Mouse (Mus musculus): ENCODE measurements at regions not wholly inside any gene's neighbourhood (a gene's known extent, or its start where the extent isn't known, plus 50 kb on each side); places are given as distances from the start of the nearest gene placed in this dataset.

DNA sequence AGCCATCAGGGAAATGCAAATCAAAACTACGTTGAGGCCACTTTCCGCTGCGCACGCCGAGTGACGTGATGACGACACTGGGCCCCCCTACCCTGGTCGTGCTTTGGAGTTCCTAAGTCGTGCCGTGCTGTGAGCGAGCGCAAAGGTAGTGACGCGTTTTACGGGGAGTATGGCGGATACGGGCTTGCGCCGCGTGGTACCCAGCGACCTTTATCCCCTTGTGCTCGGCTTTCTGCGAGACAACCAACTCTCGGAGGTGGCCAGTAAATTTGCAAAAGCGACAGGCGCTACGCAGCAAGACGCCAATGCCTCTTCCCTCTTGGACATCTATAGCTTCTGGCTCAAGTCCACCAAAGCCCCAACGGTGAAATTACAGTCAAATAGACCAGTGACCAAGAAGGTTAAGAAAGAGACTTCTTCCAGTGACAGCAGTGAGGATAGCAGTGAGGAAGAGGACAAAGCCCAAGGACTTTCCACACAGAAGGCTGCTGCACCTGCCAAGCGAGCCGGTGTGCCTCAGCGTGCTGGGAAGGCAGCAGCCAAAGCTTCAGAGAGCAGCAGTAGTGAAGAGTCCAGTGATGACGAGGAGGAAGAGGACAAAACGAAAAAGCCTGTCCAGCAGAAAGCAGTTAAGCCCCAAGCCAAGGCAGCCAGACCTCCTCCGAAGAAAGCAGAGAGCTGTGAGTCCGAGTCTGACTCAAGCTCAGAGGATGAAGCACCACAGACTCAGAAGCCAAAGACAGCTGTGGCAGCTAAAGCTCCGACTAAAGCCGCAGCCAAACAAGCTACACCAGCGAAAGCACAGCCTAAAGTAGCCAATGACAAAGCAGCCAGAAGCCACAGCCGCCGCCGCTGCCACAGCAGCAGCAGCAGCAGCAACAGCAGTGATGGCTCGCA is 123.3 kb upstream of the Agtr2 start:
- ATAC-seq, result no peak
- Histone ChIP-seq H3K4me2 (replicated peaks; ENCODE audit: low read depth) (peak overlapping the region; percentile 66), H3K9me3 (ENCODE audit: control insufficient read depth) (no peaks in the 10 kb centered on the region), H3K4me3 (ENCODE audit: low read depth, low read length) (peak overlapping the region; percentile 32), H3K27ac (ENCODE audit: low read depth, low read length) (no peak overlapping the region), H3K36me3 (ENCODE audit: control insufficient read depth, insufficient read depth) (no peaks in the 10 kb centered on the region), H3K27me3 (replicated peaks; ENCODE audit: control insufficient read depth, insufficient read depth, low read length) (no peaks in the 10 kb centered on the region), H3K9ac (ENCODE audit: low read depth, low read length) (no peak overlapping the region; the same call in 1 of the 2 replicates), H3K4me1 (replicated peaks; ENCODE audit: control insufficient read depth, insufficient read depth, low read length) (no peaks in the 10 kb centered on the region)
- no peak for TF ChIP-seq CTCF (IDR thresholded peaks at IDR 0.05; ENCODE audit: low read depth)
- 20% methylated on average over 43 of the region's 43 CpGs for WGBS

DNA sequence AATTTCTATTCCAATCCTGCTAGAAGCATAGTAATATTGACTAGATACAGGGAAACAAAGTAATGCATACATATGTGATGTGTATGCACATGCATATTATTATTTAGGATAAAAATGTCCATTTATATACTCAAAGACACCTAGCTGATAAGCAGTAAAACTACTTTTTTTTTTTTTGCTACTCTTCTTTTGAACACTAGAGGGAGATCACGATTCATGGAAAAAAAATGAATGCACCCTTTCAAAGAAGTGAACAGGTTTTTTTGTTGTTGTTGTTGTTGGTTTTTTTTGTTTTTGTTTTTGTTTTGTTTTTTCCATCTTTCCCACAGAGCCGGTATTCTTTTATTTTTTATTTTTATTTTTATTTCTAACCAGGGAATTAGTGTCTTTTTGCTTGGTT is 99.1 kb upstream of the Agtr2 start:
- TF ChIP-seq CTCF (IDR thresholded peaks at IDR 0.05; ENCODE audit: low read depth), result peak; percentile 57
- 4% methylated on average over 2 of the region's 2 CpGs for WGBS
- no peak overlapping the region for H3K4me2 ChIP-seq (replicated peaks; ENCODE audit: low read depth)
- no peaks in the 10 kb centered on the region for H3K4me1 ChIP-seq (replicated peaks; ENCODE audit: control insufficient read depth, insufficient read depth, low read length)
- H3K9ac ChIP-seq (ENCODE audit: low read depth, low read length), result no peak overlapping the region
- H3K27me3 ChIP-seq (replicated peaks; ENCODE audit: control insufficient read depth, insufficient read depth, low read length), result no peaks in the 10 kb centered on the region
- no peak overlapping the region for H3K27ac ChIP-seq (ENCODE audit: low read depth, low read length)
- no peaks in the 10 kb centered on the region for H3K9me3 ChIP-seq (ENCODE audit: control insufficient read depth)
- no peaks in the 10 kb centered on the region for H3K36me3 ChIP-seq (ENCODE audit: control insufficient read depth, insufficient read depth)
- ATAC-seq, result no peak
- no peak overlapping the region for H3K4me3 ChIP-seq (ENCODE audit: low read depth, low read length)

DNA sequence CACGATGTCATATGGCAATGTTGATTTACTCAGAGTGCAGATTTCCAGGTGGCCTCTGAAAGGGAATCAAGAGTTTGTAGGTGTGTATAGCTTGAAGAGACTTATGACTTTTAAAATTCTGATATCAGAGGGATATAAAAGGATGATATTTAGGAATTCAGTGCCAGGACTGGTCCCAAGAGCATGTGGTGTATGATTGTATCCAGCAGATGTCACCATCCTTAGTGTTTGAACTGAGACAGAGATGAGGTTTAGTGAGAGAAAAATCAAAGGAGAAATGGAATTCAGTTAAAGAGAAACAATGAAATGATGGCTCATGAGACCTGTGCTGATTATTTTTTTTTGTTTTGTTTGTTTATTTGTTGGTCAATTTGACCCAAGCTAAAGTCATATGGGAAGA is 94.4 kb upstream of the Agtr2 start:
- no peak for ATAC-seq
- peak; percentile 30; the same call in 1 of the 2 replicates for TF ChIP-seq CTCF (IDR thresholded peaks at IDR 0.05; ENCODE audit: low read depth)
- no peaks in the 10 kb centered on the region for H3K27me3 ChIP-seq (replicated peaks; ENCODE audit: control insufficient read depth, insufficient read depth, low read length)
- no peak overlapping the region for H3K27ac ChIP-seq (ENCODE audit: low read depth, low read length)
- no peak overlapping the region for H3K4me2 ChIP-seq (replicated peaks; ENCODE audit: low read depth)
- 27% methylated on average over 1 of the region's 1 CpGs for WGBS
- H3K4me1 ChIP-seq (replicated peaks; ENCODE audit: control insufficient read depth, insufficient read depth, low read length), result no peaks in the 10 kb centered on the region
- H3K9ac ChIP-seq (ENCODE audit: low read depth, low read length), result no peak overlapping the region
- no peaks in the 10 kb centered on the region for H3K36me3 ChIP-seq (ENCODE audit: control insufficient read depth, insufficient read depth)
- no peaks in the 10 kb centered on the region for H3K9me3 ChIP-seq (ENCODE audit: control insufficient read depth)
- H3K4me3 ChIP-seq (ENCODE audit: low read depth, low read length), result no peak overlapping the region

DNA sequence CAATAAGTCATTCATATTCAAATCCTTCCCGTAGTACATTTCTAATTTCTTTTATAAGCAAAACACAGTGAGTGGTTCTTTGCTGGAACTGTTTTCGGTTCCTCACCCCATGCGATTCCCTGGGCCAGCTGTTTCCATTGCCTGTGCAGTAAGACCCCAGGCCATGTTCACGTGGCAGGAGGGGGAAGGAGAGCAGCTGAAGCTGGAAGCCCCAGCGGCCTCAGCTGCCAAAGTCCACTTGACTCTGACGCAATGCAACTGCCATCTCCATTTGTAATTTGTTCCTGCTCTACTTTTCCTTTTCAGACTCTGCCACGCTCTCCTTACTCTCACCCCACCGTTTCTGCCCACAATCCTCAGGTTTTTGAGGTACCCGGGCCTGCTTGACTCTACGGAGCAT is 91.1 kb upstream of the Agtr2 start:
- H3K36me3 ChIP-seq (ENCODE audit: control insufficient read depth, insufficient read depth), result no peaks in the 10 kb centered on the region
- no peak overlapping the region for H3K4me3 ChIP-seq (ENCODE audit: low read depth, low read length)
- H3K9ac ChIP-seq (ENCODE audit: low read depth, low read length), result no peak overlapping the region
- H3K27ac ChIP-seq (ENCODE audit: low read depth, low read length), result no peak overlapping the region
- no peak for TF ChIP-seq CTCF (IDR thresholded peaks at IDR 0.05; ENCODE audit: low read depth)
- no peaks in the 10 kb centered on the region for H3K4me1 ChIP-seq (replicated peaks; ENCODE audit: control insufficient read depth, insufficient read depth, low read length)
- ATAC-seq, result no peak
- H3K4me2 ChIP-seq (replicated peaks; ENCODE audit: low read depth), result no peak overlapping the region
- H3K27me3 ChIP-seq (replicated peaks; ENCODE audit: control insufficient read depth, insufficient read depth, low read length), result no peaks in the 10 kb centered on the region
- 60% methylated on average over 10 of the region's 10 CpGs for WGBS
- H3K9me3 ChIP-seq (ENCODE audit: control insufficient read depth), result no peaks in the 10 kb centered on the region

DNA sequence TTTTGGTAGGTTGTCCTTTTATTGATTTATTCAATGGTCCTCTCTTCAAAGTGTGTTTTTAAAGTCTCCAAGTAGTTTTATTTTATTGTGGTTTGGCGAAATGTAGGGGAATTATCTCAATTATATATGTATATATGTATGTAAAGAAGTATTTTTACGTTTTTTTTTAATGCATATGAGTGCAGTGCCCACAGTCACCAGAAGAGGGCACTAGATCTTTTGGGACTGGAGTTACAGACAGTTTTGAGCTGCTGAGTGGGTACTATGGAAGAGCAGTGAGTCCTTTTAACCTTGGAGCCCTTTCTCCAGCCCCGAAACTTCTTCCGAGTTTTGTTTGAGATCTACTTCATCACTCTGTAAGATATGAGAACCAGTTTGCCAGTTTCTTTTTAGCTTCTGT is 59.5 kb upstream of the Agtr2 start:
- Histone ChIP-seq H3K9me3 (ENCODE audit: control insufficient read depth) (no peaks in the 10 kb centered on the region), H3K27ac (ENCODE audit: low read depth, low read length) (no peak overlapping the region), H3K27me3 (replicated peaks; ENCODE audit: control insufficient read depth, insufficient read depth, low read length) (no peaks in the 10 kb centered on the region), H3K4me3 (ENCODE audit: low read depth, low read length) (no peak overlapping the region), H3K4me1 (replicated peaks; ENCODE audit: control insufficient read depth, insufficient read depth, low read length) (no peaks in the 10 kb centered on the region), H3K36me3 (ENCODE audit: control insufficient read depth, insufficient read depth) (no peaks in the 10 kb centered on the region), H3K4me2 (replicated peaks; ENCODE audit: low read depth) (no peak overlapping the region), H3K9ac (ENCODE audit: low read depth, low read length) (no peak overlapping the region)
- no peak for ATAC-seq
- 52% methylated on average over 4 of the region's 4 CpGs for WGBS
- peak; percentile 57 for TF ChIP-seq CTCF (IDR thresholded peaks at IDR 0.05; ENCODE audit: low read depth)

DNA sequence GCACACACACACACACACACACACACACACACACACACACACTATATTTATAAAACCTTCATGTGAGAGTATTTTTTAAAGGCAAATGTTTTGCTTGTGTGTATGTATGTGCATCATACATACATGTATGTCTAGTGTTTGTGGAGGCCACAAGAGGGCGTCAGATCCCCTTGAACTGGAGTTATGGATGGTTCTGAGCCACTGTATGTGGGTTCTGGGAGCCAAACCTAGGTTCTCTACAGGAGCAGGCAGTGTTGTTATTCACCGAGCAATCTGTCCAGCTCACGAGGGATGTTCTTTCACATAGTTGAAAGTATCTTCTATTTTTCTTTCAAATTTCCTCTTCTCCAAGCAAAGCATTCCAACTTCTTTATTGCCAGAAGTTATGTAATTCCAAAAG is 56.3 kb upstream of the Agtr2 start:
- TF ChIP-seq CTCF (IDR thresholded peaks at IDR 0.05; ENCODE audit: low read depth), result peak; percentile 42
- Histone ChIP-seq H3K27ac (ENCODE audit: low read depth, low read length) (no peak overlapping the region), H3K27me3 (replicated peaks; ENCODE audit: control insufficient read depth, insufficient read depth, low read length) (no peaks in the 10 kb centered on the region), H3K4me2 (replicated peaks; ENCODE audit: low read depth) (no peak overlapping the region), H3K36me3 (ENCODE audit: control insufficient read depth, insufficient read depth) (no peaks in the 10 kb centered on the region), H3K4me1 (replicated peaks; ENCODE audit: control insufficient read depth, insufficient read depth, low read length) (no peaks in the 10 kb centered on the region), H3K9ac (ENCODE audit: low read depth, low read length) (no peak overlapping the region), H3K9me3 (ENCODE audit: control insufficient read depth) (no peaks in the 10 kb centered on the region), H3K4me3 (ENCODE audit: low read depth, low read length) (no peak overlapping the region)
- 61% methylated on average over 3 of the region's 3 CpGs for WGBS
- ATAC-seq, result no peak
